Mouse (Mus musculus): Measurements from ENCODE around the gene Fbxw9.

Gene Fbxw9

DNA sequence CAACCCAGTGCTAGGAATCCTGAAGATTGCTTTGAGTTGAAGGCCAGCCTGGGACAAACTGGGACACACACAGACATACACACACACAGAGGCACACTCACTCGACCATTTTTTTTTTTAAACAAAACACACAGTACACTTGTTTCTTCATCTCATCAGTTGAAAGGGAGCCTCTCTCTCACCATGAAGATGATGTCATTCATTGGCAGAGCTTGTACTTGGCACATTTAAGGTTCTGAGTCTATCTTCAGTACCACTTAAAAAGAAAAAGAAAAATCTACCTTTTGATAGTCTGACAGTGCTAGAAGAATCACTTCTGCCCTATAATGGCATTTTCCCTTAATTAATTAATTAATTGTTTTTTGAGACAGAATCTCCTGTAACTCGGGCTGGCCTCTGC, 28.9 kb downstream of the Fbxw9 start:
- DNase-seq, result no peak

DNA sequence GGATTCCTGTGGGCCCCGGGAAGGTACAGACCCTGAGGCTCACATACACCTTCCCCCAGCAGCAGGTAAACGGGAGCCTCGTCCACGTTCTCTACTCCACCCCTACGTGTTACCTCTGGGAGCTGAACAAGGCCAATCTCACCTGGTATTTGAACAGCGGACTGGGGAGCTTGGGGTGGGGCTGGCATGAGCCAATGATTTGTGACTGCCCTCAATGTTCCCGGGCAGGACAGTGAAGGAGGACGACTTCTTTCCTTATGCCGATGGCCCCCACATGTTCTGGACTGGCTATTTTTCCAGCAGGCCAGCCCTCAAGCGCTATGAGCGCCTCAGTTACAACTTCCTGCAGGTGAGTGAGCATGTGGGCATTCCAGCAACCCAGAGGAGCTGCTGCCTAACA, 31.0 kb downstream of the Fbxw9 start:
- DNase-seq, result no peak

DNA sequence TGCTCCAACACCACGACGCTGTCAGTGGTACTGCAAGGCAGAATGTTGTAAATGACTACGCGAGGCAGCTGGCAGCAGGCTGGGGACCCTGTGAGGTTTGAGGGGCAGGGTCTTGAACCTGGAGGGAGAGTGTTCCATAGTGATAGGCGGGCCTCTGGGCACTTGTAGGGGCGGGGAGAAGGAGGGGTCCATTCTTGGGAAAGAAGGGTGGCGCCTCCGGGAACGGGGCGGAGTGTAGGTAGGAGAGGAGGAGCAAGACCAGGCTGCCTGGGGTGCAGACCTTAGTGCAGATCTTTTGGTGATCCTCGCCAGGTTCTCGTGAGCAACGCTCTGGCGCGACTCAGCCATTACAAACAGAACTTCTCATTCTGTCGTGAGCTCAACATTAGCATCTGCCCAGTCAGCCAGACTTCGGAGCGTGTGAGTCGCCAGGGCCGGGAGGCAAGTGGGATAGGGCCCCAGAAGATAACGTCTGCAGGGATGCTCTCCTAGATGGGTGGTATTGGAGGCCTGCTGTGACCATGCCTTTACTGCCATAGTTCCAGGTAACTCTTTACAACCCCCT, 31.8 kb downstream of the Fbxw9 start:
- no peak for DNase-seq

DNA sequence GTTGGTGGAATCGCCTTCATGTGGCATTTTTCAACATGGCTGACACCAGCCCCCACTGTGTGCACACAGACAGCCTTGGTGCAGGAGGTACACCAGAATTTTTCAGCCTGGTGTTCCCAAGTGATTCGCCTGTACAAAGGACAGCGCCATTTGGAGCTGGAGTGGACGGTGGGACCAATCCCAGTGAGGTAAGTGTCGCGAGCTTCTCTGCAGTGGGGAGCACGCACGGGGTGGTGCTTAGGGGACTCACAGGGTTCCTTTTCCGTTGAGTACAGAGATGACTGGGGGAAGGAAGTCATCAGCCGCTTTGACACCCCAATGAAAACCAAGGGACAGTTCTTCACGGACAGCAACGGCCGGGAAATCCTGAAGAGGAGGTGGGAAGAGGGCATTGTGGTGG, 35.2 kb downstream of the Fbxw9 start:
- DNase-seq, result no peak

DNA sequence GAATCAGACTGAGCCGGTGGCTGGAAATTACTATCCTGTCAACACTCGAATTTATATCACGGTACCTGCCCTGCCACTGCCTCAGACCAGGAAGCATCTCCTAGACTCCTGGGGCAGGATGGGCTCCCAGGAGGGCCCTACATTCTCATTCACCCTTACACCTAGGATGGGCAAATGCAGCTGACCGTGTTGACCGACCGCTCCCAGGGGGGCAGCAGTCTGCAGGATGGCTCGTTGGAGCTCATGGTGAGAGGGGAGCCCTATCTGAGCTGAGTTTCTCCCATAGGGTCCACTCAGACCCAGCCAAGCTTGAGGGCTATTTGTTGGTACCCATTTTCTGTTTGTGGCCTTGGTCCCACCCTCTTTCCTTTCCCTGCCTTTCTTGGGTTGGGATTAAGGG, 35.7 kb downstream of the Fbxw9 start:
- DNase-seq, result no peak

DNA sequence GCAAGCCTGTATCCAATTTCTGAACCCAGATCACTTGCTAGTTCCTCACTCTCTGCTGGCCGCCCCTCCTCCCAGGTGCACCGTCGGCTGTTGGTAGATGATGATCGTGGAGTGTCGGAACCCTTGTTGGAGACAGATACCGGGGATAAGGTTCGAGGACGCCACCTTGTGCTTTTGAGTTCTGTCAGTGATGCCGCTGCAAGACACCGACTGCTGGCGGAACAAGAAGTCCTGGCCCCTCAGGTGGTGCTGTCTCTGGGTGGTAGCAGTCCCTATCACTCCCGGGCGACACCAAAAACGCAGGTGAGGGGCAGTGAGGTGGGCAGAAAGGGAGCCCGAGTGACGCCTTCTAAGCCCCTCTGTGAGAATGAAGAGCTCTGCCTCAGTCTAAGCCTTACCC, 36.3 kb downstream of the Fbxw9 start:
- DNase-seq, result no peak

DNA sequence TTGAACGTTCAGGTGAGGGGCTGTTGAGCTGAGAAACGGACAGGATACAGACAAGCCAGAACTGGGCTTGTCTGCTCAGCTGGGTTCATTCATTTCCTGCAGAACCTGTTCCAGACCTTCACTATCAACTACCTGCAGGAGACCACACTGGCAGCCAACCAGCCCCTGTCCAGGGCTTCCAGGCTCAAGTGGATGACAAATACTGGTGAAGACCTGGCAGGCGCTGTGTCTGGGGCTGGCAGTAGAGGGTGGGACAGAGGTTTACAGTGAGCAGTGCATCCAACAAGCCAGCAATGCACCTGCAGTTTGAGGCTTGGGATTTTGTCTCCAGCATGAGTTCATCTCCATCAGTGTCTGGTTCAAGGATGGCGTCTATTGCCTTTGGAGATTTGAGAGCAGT, 37.0 kb downstream of the Fbxw9 start:
- no peak for DNase-seq

DNA sequence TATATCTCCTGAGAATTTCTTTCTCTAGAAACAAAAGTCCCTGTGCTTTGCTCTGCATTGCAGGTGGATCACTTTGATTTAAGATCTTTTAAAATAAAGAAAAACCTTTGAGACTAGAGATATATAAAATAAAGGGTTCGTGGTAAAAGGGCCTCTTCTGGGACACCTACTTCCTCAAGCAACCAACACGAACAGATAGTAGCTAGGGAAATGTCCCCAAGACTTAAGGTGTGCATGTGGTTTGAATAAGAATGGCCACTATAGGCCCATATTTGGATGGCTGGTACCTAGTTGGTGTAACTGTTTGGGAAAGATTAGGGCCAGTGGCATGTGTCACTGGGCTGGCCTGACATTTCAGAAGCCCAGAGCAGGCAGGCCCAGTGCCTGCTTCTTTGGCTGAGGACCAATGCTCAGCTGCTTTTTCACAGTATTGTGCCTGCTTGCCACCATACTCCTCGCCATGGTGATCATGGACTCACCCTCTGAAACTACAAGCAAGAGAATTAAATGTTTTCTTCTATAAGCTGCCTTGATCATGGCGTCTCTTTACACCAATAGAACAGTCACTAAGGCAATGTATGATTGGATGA, 40.3 kb downstream of the Fbxw9 start:
- DNase-seq, result no peak

DNA sequence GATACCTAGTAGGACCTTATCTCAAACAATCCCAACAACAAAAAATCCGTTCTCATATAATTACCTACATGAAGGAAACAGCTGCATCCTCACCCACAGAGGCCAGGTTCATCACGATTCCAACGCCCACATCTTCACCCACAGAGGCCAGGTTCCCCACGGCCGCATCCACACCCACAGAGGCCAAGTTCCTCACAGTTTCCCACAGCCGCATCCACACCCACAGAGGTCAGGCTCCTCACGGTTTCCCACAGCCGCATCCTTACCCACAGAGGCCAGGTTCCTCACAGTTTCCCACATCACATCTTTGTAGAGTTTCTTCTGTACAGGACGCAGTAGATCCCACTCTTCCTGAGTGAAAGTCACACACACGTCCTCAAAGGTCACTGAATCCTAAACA, 53.4 kb downstream of the Fbxw9 start:
- DNase-seq, result no peak

DNA sequence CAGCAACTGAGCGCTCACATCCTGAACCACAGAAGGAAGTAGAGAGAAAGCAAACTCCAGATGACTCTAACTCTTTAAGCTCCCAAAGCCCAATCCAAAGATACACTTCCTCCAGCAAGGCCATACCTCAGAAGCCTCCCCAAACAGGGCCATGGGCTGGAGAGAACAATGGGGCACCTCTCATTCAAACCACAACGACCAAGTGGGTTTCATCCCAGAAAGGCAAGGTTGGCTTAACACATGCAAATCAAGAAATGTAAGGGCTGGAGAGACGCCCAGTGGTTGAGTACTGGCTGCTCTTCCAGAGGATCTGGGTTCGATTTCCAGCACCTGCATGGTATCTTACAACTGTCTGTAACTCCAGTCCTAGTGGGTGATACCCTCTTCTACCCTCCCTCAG, 55.6 kb downstream of the Fbxw9 start:
- no peak for DNase-seq
